Mouse (Mus musculus): ENCODE measurements around the gene Tmem108. TPM values are rescaled to one million over a fixed set of nuclear protein-coding genes. Genes with fewer than 3 reads are reported as not detected.
A peak's percentile ranks its signal among the peaks of the same experiment; 100 is the strongest.

Gene Tmem108
- polyA plus RNA-seq, 1 experiment from 2014 or later = 13.3 TPM

DNA sequence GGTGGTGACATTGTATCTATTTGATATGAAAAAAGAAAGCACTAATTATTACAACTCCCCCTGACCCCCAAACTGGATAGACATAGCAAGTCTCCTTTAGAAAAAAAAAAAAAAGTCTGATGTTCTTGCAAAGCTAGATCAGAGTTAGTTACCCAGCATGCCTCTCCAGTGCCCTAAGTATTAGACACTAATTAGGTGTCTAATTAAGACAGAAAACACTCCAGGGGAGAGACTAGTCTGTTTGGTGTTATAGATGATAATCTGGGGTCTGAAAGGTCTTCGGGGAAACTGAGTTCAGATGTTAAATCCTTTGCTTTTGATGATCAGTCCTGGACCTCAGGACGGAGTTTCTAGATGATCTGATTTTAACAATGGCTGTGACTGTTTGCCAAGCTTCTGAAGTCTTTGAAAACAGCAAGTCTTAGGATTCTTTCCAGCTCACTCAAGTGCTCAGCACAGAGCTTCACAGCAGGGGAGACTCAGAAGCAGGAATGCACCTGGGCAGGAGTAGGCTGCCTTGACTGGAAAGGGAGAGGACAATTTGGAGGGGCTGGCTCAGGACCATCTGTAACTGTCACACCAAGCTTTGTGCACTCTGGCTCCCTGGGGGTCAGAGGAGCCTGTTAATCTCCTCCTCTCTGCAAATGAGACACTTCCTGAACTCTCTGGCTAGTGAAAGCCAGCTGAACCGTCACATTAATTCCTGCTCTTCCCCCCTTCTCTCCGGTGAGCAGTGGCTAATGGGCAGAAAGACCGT, 187.5 kb downstream of the Tmem108 start:
- H3K27ac ChIP-seq = no peak overlapping the region
- H3K9me3 ChIP-seq = no peaks in the 10 kb centered on the region
- ATAC-seq (ENCODE audit: borderline replicate concordance, extremely low read depth, low FRiP score, low TSS enrichment) = no peak
- no peak overlapping the region for H3K4me3 ChIP-seq
- H3K4me2 ChIP-seq = no peak overlapping the region
- no peaks in the 10 kb centered on the region for H3K36me3 ChIP-seq
- WGBS = 3% methylated on average over 5 of the region's 5 CpGs
- H3K4me1 ChIP-seq = no peaks in the 10 kb centered on the region
- H3K9ac ChIP-seq = no peak overlapping the region
- H3K27me3 ChIP-seq = no peaks in the 10 kb centered on the region

- 67% methylated on average over 14 of the region's 14 CpGs for WGBS
- H3K36me3 ChIP-seq = no peaks in the 10 kb centered on the region
Measured at GRCm38 (mm10) chr9:103570158-103570741, 191.4 kb downstream of the Tmem108 start.

GRCm38 (mm10) chr9:103568983-103569382, 192.7 kb downstream of the Tmem108 start:
- Histone ChIP-seq H3K36me3 (no peaks in the 10 kb centered on the region), H3K27me3 (no peaks in the 10 kb centered on the region), H3K9ac (no peak overlapping the region), H3K4me2 (no peak overlapping the region), H3K27ac (no peak overlapping the region), H3K4me1 (no peaks in the 10 kb centered on the region), H3K4me3 (no peak overlapping the region), H3K9me3 (no peaks in the 10 kb centered on the region)
- WGBS = 79% methylated on average over 9 of the region's 9 CpGs
- ATAC-seq (ENCODE audit: borderline replicate concordance, extremely low read depth, low FRiP score, low TSS enrichment) = no peak

More at GRCm38 (mm10) chr9:103570158-103570741, 191.4 kb downstream of the Tmem108 start:
- no peak overlapping the region for H3K4me3 ChIP-seq
- no peaks in the 10 kb centered on the region for H3K4me1 ChIP-seq
- no peak overlapping the region for H3K9ac ChIP-seq
- no peak for ATAC-seq (ENCODE audit: borderline replicate concordance, extremely low read depth, low FRiP score, low TSS enrichment)
- no peaks in the 10 kb centered on the region for H3K9me3 ChIP-seq
- no peaks in the 10 kb centered on the region for H3K27me3 ChIP-seq
- H3K4me2 ChIP-seq = no peak overlapping the region
- no peak overlapping the region for H3K27ac ChIP-seq

DNA sequence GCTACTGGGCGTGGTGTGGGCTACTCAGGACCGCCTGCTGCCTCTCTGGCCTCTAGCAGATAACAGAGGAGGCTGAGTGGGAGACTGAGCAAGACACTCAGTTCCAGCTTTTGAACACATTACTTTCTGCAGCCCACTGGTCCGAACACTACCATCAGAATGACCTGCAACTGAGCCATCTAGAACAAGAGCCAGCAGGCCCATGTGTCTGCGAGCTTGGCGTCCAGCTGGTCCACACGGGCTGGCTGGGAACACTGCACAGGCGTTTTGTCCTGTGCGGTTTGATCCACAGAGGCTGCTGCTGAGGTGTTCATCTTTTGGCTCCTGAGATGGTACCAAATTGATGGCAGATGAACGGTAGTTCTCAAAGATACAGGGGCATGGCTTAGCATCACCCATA, 196.5 kb downstream of the Tmem108 start:
- H3K27me3 ChIP-seq = no peaks in the 10 kb centered on the region
- H3K27ac ChIP-seq = no peak overlapping the region
- H3K4me2 ChIP-seq = no peak overlapping the region
- H3K4me3 ChIP-seq = no peak overlapping the region
- H3K4me1 ChIP-seq = no peaks in the 10 kb centered on the region
- no peaks in the 10 kb centered on the region for H3K36me3 ChIP-seq
- H3K9me3 ChIP-seq = no peaks in the 10 kb centered on the region
- no peak for ATAC-seq (ENCODE audit: borderline replicate concordance, extremely low read depth, low FRiP score, low TSS enrichment)
- H3K9ac ChIP-seq = no peak overlapping the region
- 87% methylated on average over 9 of the region's 9 CpGs for WGBS

GRCm38 (mm10) chr9:103563864-103564610, 197.6 kb downstream of the Tmem108 start:
- Histone ChIP-seq H3K9ac (no peak overlapping the region), H3K36me3 (no peaks in the 10 kb centered on the region), H3K4me2 (no peak overlapping the region), H3K27ac (no peak overlapping the region), H3K4me3 (no peak overlapping the region), H3K9me3 (no peaks in the 10 kb centered on the region), H3K4me1 (peaks cover 5% of the 10 kb centered on the region), H3K27me3 (no peaks in the 10 kb centered on the region)
- WGBS = 20% methylated on average over 10 of the region's 10 CpGs
- ATAC-seq (ENCODE audit: borderline replicate concordance, extremely low read depth, low FRiP score, low TSS enrichment) = peak; percentile 53; the same call in 1 of the 2 replicates

DNA sequence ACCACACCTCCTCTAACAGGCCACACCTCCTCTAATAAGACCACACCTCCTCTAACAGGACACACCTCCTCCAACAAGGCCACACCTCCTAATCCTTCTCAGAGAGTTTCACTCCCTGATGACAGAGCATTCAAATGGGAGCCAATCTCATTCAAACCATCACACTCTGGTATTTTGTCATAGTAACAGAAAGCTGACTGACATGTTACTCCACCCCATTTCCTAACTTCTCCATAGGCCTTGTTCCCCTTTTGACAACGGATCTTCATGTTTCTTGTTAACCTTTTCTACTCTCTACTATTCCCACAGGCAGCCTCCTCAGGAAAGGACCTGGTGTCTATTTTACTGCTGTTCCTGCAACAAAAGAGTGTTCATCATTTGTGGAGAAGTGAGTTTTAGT, 199.6 kb downstream of the Tmem108 start:
- no peak for ATAC-seq (ENCODE audit: borderline replicate concordance, extremely low read depth, low FRiP score, low TSS enrichment)
- Histone ChIP-seq H3K27me3 (no peaks in the 10 kb centered on the region), H3K36me3 (no peaks in the 10 kb centered on the region), H3K4me1 (peaks cover 12% of the 10 kb centered on the region), H3K4me3 (no peak overlapping the region), H3K9me3 (no peaks in the 10 kb centered on the region), H3K27ac (no peak overlapping the region), H3K9ac (no peak overlapping the region), H3K4me2 (no peak overlapping the region)
- 92% methylated on average over 1 of the region's 1 CpGs for WGBS

DNA sequence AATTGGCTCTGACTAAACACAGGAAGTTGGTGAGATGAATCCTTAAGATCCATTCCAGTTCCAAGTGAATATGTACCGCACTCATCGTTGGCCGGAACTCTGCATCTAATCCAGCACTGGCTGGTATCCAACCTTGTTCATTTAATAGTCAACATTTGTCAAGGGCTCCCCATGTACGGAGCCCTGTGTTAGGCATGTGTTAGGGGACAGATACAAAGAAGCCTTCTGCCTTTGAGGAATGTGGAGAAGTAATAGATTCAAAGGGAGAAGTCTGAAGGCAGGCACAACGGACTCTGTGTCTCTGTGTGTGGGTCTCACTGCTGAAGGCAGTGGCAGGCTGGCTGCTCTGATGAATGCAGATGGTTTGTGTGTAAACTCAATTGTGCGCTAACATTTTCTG, 202.9 kb downstream of the Tmem108 start:
- H3K4me2 ChIP-seq = no peak overlapping the region
- no peaks in the 10 kb centered on the region for H3K27me3 ChIP-seq
- H3K4me3 ChIP-seq = no peak overlapping the region
- peak; percentile 31; the same call in 1 of the 2 replicates for ATAC-seq (ENCODE audit: borderline replicate concordance, extremely low read depth, low FRiP score, low TSS enrichment)
- peak overlapping the region; percentile 63; the same call in 1 of the 2 replicates for H3K27ac ChIP-seq
- peaks cover 20% of the 10 kb centered on the region for H3K4me1 ChIP-seq
- no peak overlapping the region for H3K9ac ChIP-seq
- H3K36me3 ChIP-seq = no peaks in the 10 kb centered on the region
- 28% methylated on average over 6 of the region's 6 CpGs for WGBS
- no peaks in the 10 kb centered on the region for H3K9me3 ChIP-seq

GRCm38 (mm10) chr9:103558240-103558639, 203.4 kb downstream of the Tmem108 start:
- 62% methylated on average over 7 of the region's 7 CpGs for WGBS
- ATAC-seq (ENCODE audit: borderline replicate concordance, extremely low read depth, low FRiP score, low TSS enrichment) = peak; percentile 25; the same call in 1 of the 2 replicates
- H3K9ac ChIP-seq = no peak overlapping the region

DNA sequence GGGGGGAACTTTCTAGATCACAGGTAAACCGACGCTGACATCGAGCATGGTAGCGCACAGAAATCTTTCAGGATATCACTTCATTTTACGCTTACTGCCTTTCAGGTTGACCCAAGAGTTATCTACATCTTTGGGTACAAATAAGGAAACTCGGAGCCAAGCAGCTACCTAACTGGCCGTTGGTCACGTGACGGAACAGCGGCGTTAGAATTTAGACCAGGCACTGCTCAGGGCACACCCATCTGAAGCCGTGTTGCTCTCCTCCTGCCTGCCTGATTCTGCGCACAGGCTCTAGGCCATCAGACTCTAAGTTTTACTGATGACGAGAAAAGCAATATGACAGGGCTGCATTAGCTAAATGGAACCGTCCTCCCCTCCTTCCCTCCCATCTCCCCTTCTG, 204.6 kb downstream of the Tmem108 start:
- Histone ChIP-seq H3K27me3 (no peaks in the 10 kb centered on the region), H3K9ac (no peak overlapping the region), H3K27ac (no peak overlapping the region), H3K4me2 (no peak overlapping the region), H3K9me3 (no peaks in the 10 kb centered on the region), H3K4me3 (no peak overlapping the region), H3K36me3 (no peaks in the 10 kb centered on the region), H3K4me1 (peaks cover 20% of the 10 kb centered on the region)
- 85% methylated on average over 15 of the region's 15 CpGs for WGBS
- no peak for ATAC-seq (ENCODE audit: borderline replicate concordance, extremely low read depth, low FRiP score, low TSS enrichment)

More at GRCm38 (mm10) chr9:103558240-103558639, 203.4 kb downstream of the Tmem108 start:
- Histone ChIP-seq H3K36me3 (no peaks in the 10 kb centered on the region), H3K4me3 (no peak overlapping the region), H3K4me2 (no peak overlapping the region), H3K9me3 (no peaks in the 10 kb centered on the region), H3K27me3 (no peaks in the 10 kb centered on the region), H3K27ac (peak overlapping the region; percentile 63; the same call in 1 of the 2 replicates), H3K4me1 (peaks cover 20% of the 10 kb centered on the region)

DNA sequence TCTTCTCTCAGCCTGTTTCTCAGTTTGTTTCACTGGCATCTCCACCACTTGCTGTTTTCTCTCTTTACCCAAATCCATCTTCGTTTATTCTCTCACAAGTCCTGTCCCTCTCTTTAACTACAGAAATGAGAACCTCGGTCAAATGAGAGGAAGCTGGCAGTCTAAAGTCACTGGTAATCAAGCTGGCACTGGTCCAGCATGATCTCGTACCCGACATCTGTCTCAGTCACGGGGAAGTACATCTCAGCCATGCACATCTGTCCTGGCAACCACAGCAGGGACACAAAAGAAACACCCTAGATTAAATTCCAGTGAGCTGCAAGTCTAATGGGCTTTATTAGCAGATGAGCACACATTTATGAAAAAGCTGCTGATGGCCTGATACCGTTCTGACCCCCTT, 206.3 kb downstream of the Tmem108 start:
- no peaks in the 10 kb centered on the region for H3K36me3 ChIP-seq
- no peak overlapping the region for H3K27ac ChIP-seq
- no peak overlapping the region for H3K4me3 ChIP-seq
- WGBS = 38% methylated on average over 6 of the region's 6 CpGs
- H3K9ac ChIP-seq = no peak overlapping the region
- no peak for ATAC-seq (ENCODE audit: borderline replicate concordance, extremely low read depth, low FRiP score, low TSS enrichment)
- no peaks in the 10 kb centered on the region for H3K27me3 ChIP-seq
- H3K4me2 ChIP-seq = no peak overlapping the region
- H3K4me1 ChIP-seq = peaks cover 20% of the 10 kb centered on the region
- no peaks in the 10 kb centered on the region for H3K9me3 ChIP-seq

DNA sequence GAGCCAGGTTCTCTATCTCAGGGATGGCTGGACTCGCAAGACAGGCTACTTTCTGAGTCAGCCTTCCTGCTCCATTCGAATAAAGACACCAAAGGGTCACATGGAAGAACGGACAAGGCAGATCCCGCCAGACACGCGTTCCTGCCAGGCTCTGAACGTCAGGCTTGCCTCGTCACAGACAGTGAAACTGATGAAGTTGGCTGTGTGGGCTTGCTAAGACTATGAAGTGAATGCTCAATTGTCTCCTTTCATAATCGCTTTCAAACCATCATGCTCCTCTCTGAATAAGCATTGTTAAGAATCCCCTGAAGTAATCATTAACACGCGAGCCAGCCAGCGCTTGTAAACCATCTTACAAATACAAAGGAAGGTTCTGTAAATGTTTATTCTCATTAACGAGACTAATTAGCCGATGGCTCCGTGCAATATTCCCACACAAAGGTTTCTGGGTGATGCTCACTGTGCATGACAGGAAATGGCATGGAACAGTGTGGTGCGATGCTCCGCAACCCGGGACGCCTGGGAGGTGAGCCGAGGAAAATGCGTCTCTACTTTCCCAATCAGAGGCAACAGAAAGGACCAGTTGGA, 210.9 kb downstream of the Tmem108 start:
- Histone ChIP-seq H3K4me1 (0 out of 2 replicates have a peak, but pooled peaks cover 6% of the 10 kb centered on the region), H3K27me3 (no peaks in the 10 kb centered on the region), H3K4me2 (no peak overlapping the region), H3K27ac (no peak overlapping the region), H3K4me3 (no peak overlapping the region), H3K9me3 (no peaks in the 10 kb centered on the region), H3K9ac (no peak overlapping the region), H3K36me3 (no peaks in the 10 kb centered on the region)
- no peak for ATAC-seq (ENCODE audit: borderline replicate concordance, extremely low read depth, low FRiP score, low TSS enrichment)
- 57% methylated on average over 21 of the region's 21 CpGs for WGBS
